Mouse (Mus musculus) neural tube, embryonic 11.5 days (tissue): ENCODE data around the gene Iqch. TPM values are rescaled to one million over a fixed set of nuclear protein-coding genes. Genes with fewer than 3 reads are reported as not detected.
A peak's percentile ranks its signal among the peaks of the same experiment; 100 is the strongest.

Experiments used
- ATAC-seq: fragments of 200-750 bp; cut with Nextera tagmentation; 2 replicates; pipeline ENCODE4 v1.8.0; 2017; ENCODE audit warnings: moderate number of reproducible peaks, mild to moderate bottlenecking, moderate TSS enrichment, moderate library complexity; ENCODE audit not compliant: insufficient read depth, low FRiP score, low TSS enrichment
- DNase-seq: peaks from one replicate; pipeline ENCODE4 v3.0.0-alpha.2; 2015; ENCODE audit warnings: low spot score
- H3K27ac ChIP-seq: fragments of 300-500 bp; sonication (generic); 2 replicates; pipeline ENCODE4 v1.5.1; 2014; ENCODE audit warnings: low read depth, mild to moderate bottlenecking, low read length
- H3K27me3 ChIP-seq: fragments of 300-500 bp; sonication (generic); 2 replicates; pipeline ENCODE4 v1.6.1; 2014; ENCODE audit warnings: mild to moderate bottlenecking, low read length, mixed read lengths; ENCODE audit not compliant: control insufficient read depth, insufficient read depth
- H3K36me3 ChIP-seq: fragments of 300-500 bp; sonication (generic); 2 replicates; pipeline ENCODE4 v1.6.1; 2014; ENCODE audit warnings: mild to moderate bottlenecking, low read length, moderate library complexity, mixed read lengths; ENCODE audit not compliant: control insufficient read depth, insufficient read depth
- H3K4me1 ChIP-seq: fragments of 300-500 bp; sonication (generic); 2 replicates; pipeline ENCODE4 v1.6.1; 2014; ENCODE audit warnings: low read length, mixed read lengths; ENCODE audit not compliant: control insufficient read depth, insufficient read depth
- H3K4me2 ChIP-seq: fragments of 300-500 bp; sonication (generic); 2 replicates; pipeline ENCODE4 v1.6.1; 2014; ENCODE audit warnings: low read depth, mild to moderate bottlenecking, moderate library complexity
- H3K4me3 ChIP-seq: fragments of 300-500 bp; sonication (generic); 2 replicates; pipeline ENCODE4 v1.5.1; 2014; ENCODE audit warnings: low read depth, low read length
- H3K9ac ChIP-seq: fragments of 300-500 bp; sonication (generic); 2 replicates; pipeline ENCODE4 v1.6.1; 2014; ENCODE audit warnings: mild to moderate bottlenecking, low read length
- H3K9me3 ChIP-seq: fragments of 300-500 bp; sonication (generic); 2 replicates; pipeline ENCODE4 v1.6.1; 2016; ENCODE audit warnings: low read length; ENCODE audit not compliant: control insufficient read depth
- WGBS: fragments of 180-500 bp; shearing (Covaris S2); extraction: QIAGEN DNeasy Blood & Tissue Kit; methylation state at CpG from one replicate; pipeline ENCODE4 v1.1.7; 2014; 5-methylcytosine and 5-hydroxymethylcytosine counted together
- polyA plus RNA-seq: library from polyadenylated mRNA; unstranded; fragments of >200 nt; fragmentation: Nextera tagmentation; extraction: Ambion mirVana; gene quantifications from 2 replicates; pipeline ENCODE4 v1.2.1, GENCODE M21; 2014

The Iqch gene
- polyA plus RNA-seq, 1 experiment from 2014 or later = 0.12 TPM

GRCm38 (mm10) chr9:63541301-63541700, 61.0 kb downstream of the Iqch start:
- ATAC-seq (no peak), DNase-seq (no peak)
- Histone ChIP-seq H3K9ac (no peak overlapping the region), H3K36me3 (no peaks in the 10 kb centered on the region), H3K27ac (no peak overlapping the region), H3K27me3 (no peaks in the 10 kb centered on the region), H3K4me2 (no peak overlapping the region), H3K4me3 (no peak overlapping the region), H3K9me3 (no peaks in the 10 kb centered on the region), H3K4me1 (no peaks in the 10 kb centered on the region)
- 81% methylated on average over 7 of the region's 7 CpGs for WGBS

DNA sequence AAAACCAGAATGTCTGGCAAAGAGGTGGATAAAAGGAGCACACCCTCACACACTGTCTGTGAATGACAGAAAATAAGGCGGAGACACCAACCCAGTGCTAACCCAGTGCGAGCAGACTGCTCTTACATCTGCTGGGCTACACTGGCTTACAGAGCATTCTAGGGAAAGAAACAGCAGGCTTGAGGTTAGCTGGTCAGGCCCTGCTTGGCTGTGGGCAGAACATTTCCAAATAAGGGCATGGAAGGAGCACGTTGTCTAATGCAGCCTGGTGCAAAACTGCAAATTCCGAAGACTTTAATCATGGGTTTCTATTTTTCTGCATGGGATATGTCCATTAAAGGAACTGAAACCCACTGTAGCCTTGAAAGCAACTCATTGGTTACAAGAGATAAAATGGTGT, 64.8 kb downstream of the Iqch start:
- Histone ChIP-seq H3K36me3 (no peaks in the 10 kb centered on the region), H3K27me3 (no peaks in the 10 kb centered on the region), H3K9me3 (no peaks in the 10 kb centered on the region), H3K27ac (no peak overlapping the region), H3K4me2 (no peak overlapping the region), H3K9ac (no peak overlapping the region), H3K4me1 (peaks cover 24% of the 10 kb centered on the region), H3K4me3 (no peak overlapping the region)
- ATAC-seq (no peak), DNase-seq (no peak)
- WGBS = 89% methylated on average over 4 of the region's 4 CpGs

DNA sequence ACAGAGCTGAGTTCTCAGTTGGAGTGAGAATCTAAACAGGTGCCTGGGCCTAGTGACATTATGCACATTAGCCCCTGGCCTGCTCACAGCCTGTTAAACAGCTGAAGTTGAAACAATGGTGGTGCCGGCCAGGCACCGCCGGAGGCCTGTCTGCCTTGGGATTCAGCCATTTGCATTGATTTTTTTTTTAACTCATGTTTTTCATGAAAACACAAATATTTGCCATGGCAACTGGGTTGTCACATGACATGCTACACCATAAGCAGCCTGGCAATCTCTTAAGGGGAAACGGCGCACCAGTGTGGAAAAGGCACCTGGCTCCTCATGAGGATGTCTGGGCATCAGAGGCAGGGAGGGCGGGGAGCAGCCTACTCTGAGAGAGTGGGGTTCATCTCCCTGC, 67.3 kb downstream of the Iqch start:
- Histone ChIP-seq H3K9ac (no peak overlapping the region), H3K4me3 (no peak overlapping the region), H3K27ac (peak overlapping the region; percentile 17; the same call in 1 of the 2 replicates), H3K4me2 (no peak overlapping the region), H3K36me3 (no peaks in the 10 kb centered on the region), H3K27me3 (no peaks in the 10 kb centered on the region), H3K9me3 (no peaks in the 10 kb centered on the region), H3K4me1 (peaks cover 24% of the 10 kb centered on the region)
- ATAC-seq = peak; percentile 68; the same call in 1 of the 2 replicates
- 22% methylated on average over 6 of the region's 6 CpGs for WGBS
- peak; percentile 68 for DNase-seq

- ATAC-seq = peak; percentile 48
- H3K27me3 ChIP-seq = no peaks in the 10 kb centered on the region
These were observed 67.9 kb downstream of the Iqch start for GRCm38 (mm10) chr9:63534371-63534780.

GRCm38 (mm10) chr9:63532966-63533711, 69.2 kb downstream of the Iqch start:
- 61% methylated on average over 9 of the region's 9 CpGs for whole genome bisulfite sequencing
- Histone ChIP-seq H3K36me3 (no peaks in the 10 kb centered on the region), H3K9ac (no peak overlapping the region), H3K4me1 (peaks cover 24% of the 10 kb centered on the region), H3K4me3 (no peak overlapping the region), H3K9me3 (no peaks in the 10 kb centered on the region), H3K4me2 (no peak overlapping the region), H3K27ac (0 out of 2 replicates have a peak overlapping the region, but pooled peaks have one; percentile 27), H3K27me3 (no peaks in the 10 kb centered on the region)
- DNase-seq (no peak), ATAC-seq (no peak)

More at GRCm38 (mm10) chr9:63534371-63534780, 67.9 kb downstream of the Iqch start:
- Histone ChIP-seq H3K4me1 (peaks cover 24% of the 10 kb centered on the region), H3K9me3 (no peaks in the 10 kb centered on the region), H3K4me3 (no peak overlapping the region), H3K36me3 (no peaks in the 10 kb centered on the region), H3K27ac (peak overlapping the region; percentile 61), H3K9ac (no peak overlapping the region), H3K4me2 (no peak overlapping the region)
- DNase-seq = peak; percentile 54
- 6% methylated on average over 7 of the region's 7 CpGs for WGBS

- H3K27ac ChIP-seq = no peak overlapping the region
- WGBS = 79% methylated on average over 2 of the region's 2 CpGs
- no peak overlapping the region for H3K9ac ChIP-seq
- ATAC-seq (no peak), DNase-seq (no peak)
- H3K4me3 ChIP-seq = no peak overlapping the region
- H3K36me3 ChIP-seq = no peaks in the 10 kb centered on the region
- no peaks in the 10 kb centered on the region for H3K27me3 ChIP-seq
- no peaks in the 10 kb centered on the region for H3K4me1 ChIP-seq
- no peaks in the 10 kb centered on the region for H3K9me3 ChIP-seq
- H3K4me2 ChIP-seq = no peak overlapping the region
These were observed 78.4 kb downstream of the Iqch start for GRCm38 (mm10) chr9:63523937-63524253.

DNA sequence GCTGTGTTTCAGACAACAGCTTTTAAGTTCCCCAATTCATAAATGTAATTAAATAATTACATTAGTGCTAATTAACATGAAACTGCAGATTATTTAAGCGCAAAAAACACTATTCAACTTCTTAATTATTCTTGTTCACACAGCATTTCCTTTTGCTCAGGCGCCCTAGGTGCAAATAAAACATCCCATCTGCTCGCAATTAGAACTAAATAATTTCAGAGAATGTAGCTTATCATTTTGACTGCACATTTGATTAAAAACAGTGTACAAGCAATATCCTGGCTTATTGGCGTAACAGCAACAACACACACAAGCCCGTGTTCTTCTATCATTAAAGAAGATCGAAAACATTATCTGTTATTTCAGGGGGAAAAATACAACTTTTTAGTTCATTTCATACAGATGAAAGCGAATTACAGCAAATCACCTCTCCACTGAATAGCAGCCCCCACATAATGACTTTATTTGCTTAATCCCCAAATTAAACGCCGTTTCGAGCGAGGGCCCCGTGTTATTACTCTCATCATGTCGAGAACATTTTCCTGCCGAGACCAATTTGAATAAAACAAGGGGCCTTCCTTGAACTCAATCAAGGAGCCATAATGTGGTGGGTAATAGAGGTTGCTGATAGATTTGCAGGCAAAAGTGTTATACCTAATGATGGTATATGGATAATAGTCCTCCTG, 78.9 kb downstream of the Iqch start:
- Histone ChIP-seq H3K27me3 (no peaks in the 10 kb centered on the region), H3K4me1 (no peaks in the 10 kb centered on the region), H3K4me3 (no peak overlapping the region), H3K27ac (no peak overlapping the region), H3K9me3 (no peaks in the 10 kb centered on the region), H3K36me3 (no peaks in the 10 kb centered on the region), H3K9ac (no peak overlapping the region), H3K4me2 (no peak overlapping the region)
- WGBS = 79% methylated on average over 14 of the region's 14 CpGs
- DNase-seq (no peak), ATAC-seq (no peak)

DNA sequence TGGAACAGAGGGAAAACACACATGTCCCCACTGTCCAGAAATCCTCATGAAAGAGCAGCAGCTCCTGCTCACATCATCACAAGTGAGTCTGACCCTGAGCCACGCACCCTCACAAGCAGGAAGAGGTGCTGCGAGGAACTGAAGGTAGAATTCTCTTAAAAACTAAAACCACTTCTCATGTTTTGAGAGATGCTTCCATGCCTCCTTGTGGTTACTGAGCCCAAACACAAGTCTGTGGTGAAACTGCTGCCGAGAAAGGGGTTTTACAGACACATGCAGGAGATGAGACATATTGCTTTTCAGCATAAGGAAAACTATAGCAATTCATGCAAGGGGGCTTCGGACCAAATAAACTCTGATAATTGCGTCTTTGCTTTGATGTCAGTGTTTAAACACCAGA, 89.4 kb downstream of the Iqch start:
- H3K4me3 ChIP-seq = no peak overlapping the region
- DNase-seq (no peak), ATAC-seq (no peak)
- H3K4me2 ChIP-seq = no peak overlapping the region
- 75% methylated on average over 5 of the region's 5 CpGs for WGBS
- no peak overlapping the region for H3K9ac ChIP-seq
- no peaks in the 10 kb centered on the region for H3K36me3 ChIP-seq
- no peaks in the 10 kb centered on the region for H3K4me1 ChIP-seq
- no peaks in the 10 kb centered on the region for H3K9me3 ChIP-seq
- no peaks in the 10 kb centered on the region for H3K27me3 ChIP-seq
- no peak overlapping the region for H3K27ac ChIP-seq

- no peak overlapping the region for H3K9ac ChIP-seq
- no peaks in the 10 kb centered on the region for H3K27me3 ChIP-seq
- no peak overlapping the region for H3K4me3 ChIP-seq
- H3K9me3 ChIP-seq = no peaks in the 10 kb centered on the region
- no peaks in the 10 kb centered on the region for H3K4me1 ChIP-seq
- no peak for ATAC-seq
- no peak overlapping the region for H3K4me2 ChIP-seq
- no peak overlapping the region for H3K27ac ChIP-seq
- WGBS = 90% methylated on average over 4 of the region's 4 CpGs
- no peak for DNase-seq
- no peaks in the 10 kb centered on the region for H3K36me3 ChIP-seq
These were observed 91.3 kb downstream of the Iqch start for GRCm38 (mm10) chr9:63511034-63511433.
